Mouse (Mus musculus) CH12.LX (cell line): ENCODE data around the gene Gm10638.

Experiments used
- CTCF ChIP-seq, 2 experiments: IDR thresholded peaks in 1 of 2; conservative IDR thresholded peaks in 1 of 2; 2 replicates each; pipeline ENCODE4 v1.5.1; 2011 to 2012; ENCODE audit warnings: low read depth in 2 of 2, low read length in 2 of 2, improper control_type of control experiment in 1 of 2, inconsistent platforms in 1 of 2, mild to moderate bottlenecking in 1 of 2, moderate library complexity in 1 of 2
- ELF1 ChIP-seq: IDR thresholded peaks from 2 replicates; pipeline ENCODE4 v1.6.1; 2014; ENCODE audit warnings: low read depth, mild to moderate bottlenecking, inconsistent platforms, low read length, improper control_type of control experiment
- ETS1 ChIP-seq: conservative IDR thresholded peaks from 2 replicates; pipeline ENCODE4 v1.6.1; 2012; ENCODE audit warnings: low read depth, mild to moderate bottlenecking, inconsistent platforms, low read length, improper control_type of control experiment, moderate library complexity
- IRF4 ChIP-seq: IDR thresholded peaks from 2 replicates; pipeline ENCODE4 v1.6.1; 2014; ENCODE audit warnings: low read depth, mild to moderate bottlenecking, inconsistent platforms, low read length, improper control_type of control experiment
- KAT2A ChIP-seq: IDR thresholded peaks from 2 replicates; pipeline ENCODE4 v1.6.1; 2012; ENCODE audit warnings: low read length, improper control_type of control experiment, inconsistent platforms; ENCODE audit not compliant: insufficient replicate concordance
- MAFK ChIP-seq: IDR thresholded peaks from 2 replicates; pipeline ENCODE4 v1.6.1; 2011; ENCODE audit warnings: low read length, improper control_type of control experiment; ENCODE audit not compliant: insufficient replicate concordance
- MAX ChIP-seq: IDR thresholded peaks from 2 replicates; pipeline ENCODE4 v1.6.1; 2011; ENCODE audit warnings: low read length, improper control_type of control experiment
- MEF2A ChIP-seq: IDR thresholded peaks from 2 replicates; pipeline ENCODE4 v1.6.1; 2014; ENCODE audit warnings: low read depth, mild to moderate bottlenecking, inconsistent platforms, low read length, improper control_type of control experiment, borderline replicate concordance
- MXI1 ChIP-seq: IDR thresholded peaks from 2 replicates; pipeline ENCODE4 v1.6.1; 2011; ENCODE audit warnings: mild to moderate bottlenecking, low read depth, low read length, improper control_type of control experiment
- NELFE ChIP-seq: IDR thresholded peaks from 2 replicates; pipeline ENCODE4 v1.6.1; 2011; ENCODE audit warnings: low read depth, low read length, improper control_type of control experiment
- NRF1 ChIP-seq: IDR thresholded peaks from 2 replicates; pipeline ENCODE4 v1.6.1; 2014; ENCODE audit warnings: low read depth, mild to moderate bottlenecking, inconsistent platforms, low read length, improper control_type of control experiment, moderate library complexity
- POLR2A ChIP-seq: IDR thresholded peaks from 2 replicates; pipeline ENCODE4 v1.6.1; 2011; ENCODE audit warnings: low read depth, mild to moderate bottlenecking, improper control_type of control experiment, low read length

DNA sequence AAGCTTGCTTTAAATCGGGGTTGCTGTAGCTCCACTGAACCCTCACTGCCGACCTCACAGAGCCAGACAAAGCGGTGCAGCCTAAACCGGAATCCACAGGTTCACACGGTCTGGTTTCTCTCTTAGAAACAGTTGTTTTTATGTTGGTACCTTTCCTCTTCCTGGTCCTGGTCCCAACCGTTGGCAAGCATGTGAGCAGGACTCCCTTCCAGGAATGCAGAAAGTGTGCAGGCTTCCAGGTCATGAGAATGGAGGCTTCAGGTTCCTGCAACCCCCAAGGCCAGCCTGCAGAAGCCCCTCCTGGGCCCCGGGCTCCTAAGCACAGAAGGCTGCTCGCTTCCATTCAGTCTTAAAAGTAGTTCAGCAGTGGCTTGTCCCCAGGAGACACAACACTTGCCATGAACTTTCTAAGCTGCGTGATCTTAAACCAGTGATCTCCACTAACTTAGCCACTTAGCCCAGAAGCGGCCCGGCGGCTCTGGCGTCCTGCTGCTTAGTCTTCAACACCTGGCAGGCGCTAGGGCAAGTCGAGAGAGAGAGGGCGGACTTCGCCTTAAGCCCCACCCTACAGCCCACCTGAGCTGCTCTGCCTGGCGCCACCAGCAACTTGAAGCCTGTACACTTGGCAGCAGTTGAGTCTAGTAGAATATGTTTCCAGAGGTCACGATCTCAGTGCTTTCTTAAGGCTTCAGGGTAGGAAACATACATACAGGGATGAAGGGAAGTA, 17.1 kb upstream of the Gm10638 start:
- TF ChIP-seq CTCF (conservative IDR thresholded peaks at IDR 0.05 in 1 of 2, IDR thresholded peaks at IDR 0.05 in 1 of 2; ENCODE audit: low read depth in 2 of 2, low read length in 2 of 2) (no peak), NELFE (no peak), ELF1 (no peak), POLR2A (no peak), KAT2A (no peak), MXI1 (no peak), MAX (no peak), IRF4 (no peak), MAFK (no peak), MEF2A (no peak), NRF1 (no peak), ETS1 (no peak)
